Mouse (Mus musculus) hindbrain, embryonic 16.5 days (tissue): ENCODE measurements at regions not wholly inside any gene's neighbourhood (a gene's known extent, or its start where the extent isn't known, plus 50 kb on each side); places are given as distances from the start of the nearest gene placed in this dataset.

Source experiments
- ATAC-seq: fragments of 200-750 bp; cut with Nextera tagmentation; 2 replicates; pipeline ENCODE4 v1.8.0; 2017; ENCODE audit warnings: moderate TSS enrichment, moderate library complexity
- H3K27ac ChIP-seq: fragments of 300-500 bp; sonication (generic); 2 replicates; pipeline ENCODE4 v1.5.1; 2014; ENCODE audit warnings: low read depth, mild to moderate bottlenecking, control low read depth, low read length, moderate library complexity
- H3K27me3 ChIP-seq: fragments of 300-500 bp; sonication (generic); replicated peaks from 2 replicates; pipeline ENCODE4 v1.6.1; 2014; ENCODE audit warnings: low read length; ENCODE audit not compliant: control insufficient read depth, insufficient read depth
- H3K36me3 ChIP-seq: fragments of 300-500 bp; sonication (generic); 2 replicates; pipeline ENCODE4 v1.6.1; 2014; ENCODE audit warnings: mild to moderate bottlenecking, low read length, moderate library complexity, mixed read lengths; ENCODE audit not compliant: control insufficient read depth, insufficient read depth
- H3K4me1 ChIP-seq: fragments of 300-500 bp; sonication (generic); 2 replicates; pipeline ENCODE4 v1.6.1; 2014; ENCODE audit warnings: low read depth, low read length; ENCODE audit not compliant: control insufficient read depth, insufficient read depth
- H3K4me2 ChIP-seq: fragments of 300-500 bp; sonication (generic); 2 replicates; pipeline ENCODE4 v1.6.1; 2014; ENCODE audit warnings: mild to moderate bottlenecking, low read length, control low read depth, moderate library complexity
- H3K4me3 ChIP-seq: fragments of 300-500 bp; sonication (generic); 2 replicates; pipeline ENCODE4 v1.5.1; 2014; ENCODE audit warnings: mild to moderate bottlenecking, low read length, control low read depth, moderate library complexity
- H3K9ac ChIP-seq: fragments of 300-500 bp; sonication (generic); 2 replicates; pipeline ENCODE4 v1.6.1; 2014; ENCODE audit warnings: low read depth, mild to moderate bottlenecking, control low read depth, low read length, moderate library complexity
- H3K9me3 ChIP-seq: fragments of 300-500 bp; sonication (generic); 2 replicates; pipeline ENCODE4 v1.6.1; 2014; ENCODE audit warnings: mild to moderate bottlenecking, low read length, moderate library complexity; ENCODE audit not compliant: control insufficient read depth
- WGBS: fragments of 180-500 bp; shearing (Covaris S2); extraction: QIAGEN DNeasy Blood & Tissue Kit; methylation state at CpG from one replicate; pipeline ENCODE4 v1.1.7; 2014; 5-methylcytosine and 5-hydroxymethylcytosine counted together

- H3K4me2 ChIP-seq: no peak overlapping the region
- H3K36me3 ChIP-seq: no peaks in the 10 kb centered on the region
- no peak overlapping the region for H3K27ac ChIP-seq
- 86% methylated on average over 5 of the region's 5 CpGs for WGBS
- no peaks in the 10 kb centered on the region for H3K4me1 ChIP-seq
- no peak overlapping the region for H3K9ac ChIP-seq
- no peak for ATAC-seq
- no peaks in the 10 kb centered on the region for H3K27me3 ChIP-seq
- H3K9me3 ChIP-seq: no peaks in the 10 kb centered on the region
- H3K4me3 ChIP-seq: no peak overlapping the region
Measured at GRCm38 (mm10) chr8:56915362-56915761, 364.5 kb downstream of the Fbxo8 start.

- no peaks in the 10 kb centered on the region for H3K4me1 ChIP-seq
- H3K9ac ChIP-seq: no peak overlapping the region
- no peak overlapping the region for H3K27ac ChIP-seq
- WGBS: 82% methylated on average over 5 of the region's 5 CpGs
- no peak for ATAC-seq
- H3K4me3 ChIP-seq: no peak overlapping the region
- no peaks in the 10 kb centered on the region for H3K9me3 ChIP-seq
- H3K4me2 ChIP-seq: no peak overlapping the region
- no peaks in the 10 kb centered on the region for H3K36me3 ChIP-seq
- no peaks in the 10 kb centered on the region for H3K27me3 ChIP-seq
Measured at GRCm38 (mm10) chr8:56915989-56916388, 365.1 kb downstream of the Fbxo8 start.

GRCm38 (mm10) chr8:56924724-56925123, 373.8 kb downstream of the Fbxo8 start:
- Histone ChIP-seq H3K9me3 (no peaks in the 10 kb centered on the region), H3K36me3 (no peaks in the 10 kb centered on the region), H3K4me3 (no peak overlapping the region), H3K4me2 (no peak overlapping the region), H3K4me1 (no peaks in the 10 kb centered on the region), H3K27me3 (no peaks in the 10 kb centered on the region), H3K27ac (no peak overlapping the region), H3K9ac (no peak overlapping the region)
- no peak for ATAC-seq
- WGBS: 32% methylated on average over 1 of the region's 1 CpGs

GRCm38 (mm10) chr8:56927166-56927565, 376.3 kb downstream of the Fbxo8 start:
- H3K27ac ChIP-seq: no peak overlapping the region
- H3K9ac ChIP-seq: no peak overlapping the region
- H3K36me3 ChIP-seq: no peaks in the 10 kb centered on the region
- ATAC-seq: no peak
- 87% methylated on average over 1 of the region's 1 CpGs for WGBS
- no peaks in the 10 kb centered on the region for H3K27me3 ChIP-seq
- H3K4me1 ChIP-seq: no peaks in the 10 kb centered on the region
- H3K4me3 ChIP-seq: no peak overlapping the region
- H3K9me3 ChIP-seq: no peaks in the 10 kb centered on the region
- H3K4me2 ChIP-seq: no peak overlapping the region

GRCm38 (mm10) chr8:56929076-56929475, 378.2 kb downstream of the Fbxo8 start:
- H3K4me1 ChIP-seq: no peaks in the 10 kb centered on the region
- H3K4me3 ChIP-seq: no peak overlapping the region
- no peaks in the 10 kb centered on the region for H3K36me3 ChIP-seq
- ATAC-seq: no peak
- H3K27ac ChIP-seq: no peak overlapping the region
- H3K9ac ChIP-seq: no peak overlapping the region
- H3K9me3 ChIP-seq: no peaks in the 10 kb centered on the region
- WGBS: 44% methylated on average over 6 of the region's 6 CpGs
- H3K27me3 ChIP-seq: no peaks in the 10 kb centered on the region
- no peak overlapping the region for H3K4me2 ChIP-seq

GRCm38 (mm10) chr8:56932421-56932820, 381.5 kb downstream of the Fbxo8 start:
- Histone ChIP-seq H3K4me1 (no peaks in the 10 kb centered on the region), H3K9me3 (no peaks in the 10 kb centered on the region), H3K9ac (no peak overlapping the region), H3K4me2 (no peak overlapping the region), H3K27me3 (no peaks in the 10 kb centered on the region), H3K4me3 (no peak overlapping the region), H3K36me3 (no peaks in the 10 kb centered on the region), H3K27ac (no peak overlapping the region)
- WGBS: 64% methylated on average over 6 of the region's 6 CpGs
- no peak for ATAC-seq

- Histone ChIP-seq H3K4me1 (no peaks in the 10 kb centered on the region), H3K36me3 (no peaks in the 10 kb centered on the region), H3K9me3 (no peaks in the 10 kb centered on the region), H3K9ac (no peak overlapping the region), H3K27me3 (no peaks in the 10 kb centered on the region), H3K27ac (no peak overlapping the region), H3K4me3 (no peak overlapping the region), H3K4me2 (no peak overlapping the region)
- ATAC-seq: no peak
- 84% methylated on average over 7 of the region's 7 CpGs for WGBS
Measured at GRCm38 (mm10) chr8:56962186-56962585, 358.6 kb upstream of the Hand2 start.

- no peak overlapping the region for H3K9ac ChIP-seq
- H3K9me3 ChIP-seq: no peaks in the 10 kb centered on the region
- no peak overlapping the region for H3K27ac ChIP-seq
- no peaks in the 10 kb centered on the region for H3K36me3 ChIP-seq
- 71% methylated on average over 3 of the region's 3 CpGs for WGBS
- no peak overlapping the region for H3K4me2 ChIP-seq
- no peak for ATAC-seq
- H3K4me1 ChIP-seq: no peaks in the 10 kb centered on the region
- H3K27me3 ChIP-seq: no peaks in the 10 kb centered on the region
- H3K4me3 ChIP-seq: no peak overlapping the region
Measured at GRCm38 (mm10) chr8:56970311-56970710, 350.5 kb upstream of the Hand2 start.

- no peak for ATAC-seq
- H3K9ac ChIP-seq: no peak overlapping the region
- H3K9me3 ChIP-seq: no peaks in the 10 kb centered on the region
- H3K27me3 ChIP-seq: no peaks in the 10 kb centered on the region
- H3K27ac ChIP-seq: no peak overlapping the region
- H3K36me3 ChIP-seq: no peaks in the 10 kb centered on the region
- H3K4me1 ChIP-seq: no peaks in the 10 kb centered on the region
- WGBS: 73% methylated on average over 2 of the region's 2 CpGs
- no peak overlapping the region for H3K4me3 ChIP-seq
- H3K4me2 ChIP-seq: no peak overlapping the region
Measured at GRCm38 (mm10) chr8:56978994-56979393, 341.8 kb upstream of the Hand2 start.

- H3K4me2 ChIP-seq: no peak overlapping the region
- no peaks in the 10 kb centered on the region for H3K36me3 ChIP-seq
- no peak for ATAC-seq
- H3K9ac ChIP-seq: no peak overlapping the region
- no peak overlapping the region for H3K4me3 ChIP-seq
- H3K27ac ChIP-seq: no peak overlapping the region
- no peaks in the 10 kb centered on the region for H3K4me1 ChIP-seq
- WGBS: 77% methylated on average over 13 of the region's 13 CpGs
- H3K27me3 ChIP-seq: no peaks in the 10 kb centered on the region
- H3K9me3 ChIP-seq: no peaks in the 10 kb centered on the region
Measured at GRCm38 (mm10) chr8:56979416-56979815, 341.4 kb upstream of the Hand2 start.
